Mouse (Mus musculus) hindbrain, embryonic 15.5 days (tissue): ENCODE measurements around the gene Ssbp2. TPM values are rescaled to one million over a fixed set of nuclear protein-coding genes. Genes with fewer than 3 reads are reported as not detected.

Experiments used
- ATAC-seq: fragments of 200-750 bp; cut with Nextera tagmentation; 2 replicates; pipeline ENCODE4 v1.8.0; 2017; ENCODE audit warnings: low read depth, moderate number of reproducible peaks, moderate TSS enrichment; ENCODE audit not compliant: low FRiP score
- H3K27ac ChIP-seq: fragments of 300-500 bp; sonication (generic); replicated peaks from 2 replicates; pipeline ENCODE4 v1.5.1; 2015; ENCODE audit warnings: mild to moderate bottlenecking, inconsistent platforms
- H3K27me3 ChIP-seq: fragments of 300-500 bp; sonication (generic); 2 replicates; pipeline ENCODE4 v1.6.1; 2015; ENCODE audit warnings: control low read depth, inconsistent platforms
- H3K36me3 ChIP-seq: fragments of 300-500 bp; sonication (generic); 2 replicates; pipeline ENCODE4 v1.6.1; 2015; ENCODE audit warnings: control low read depth, inconsistent platforms
- H3K4me1 ChIP-seq: fragments of 300-500 bp; sonication (generic); replicated peaks from 2 replicates; pipeline ENCODE4 v1.6.1; 2015; ENCODE audit warnings: control low read depth, inconsistent platforms
- H3K4me2 ChIP-seq: fragments of 300-500 bp; sonication (generic); 2 replicates; pipeline ENCODE4 v1.6.1; 2015; ENCODE audit warnings: moderate library complexity, mild to moderate bottlenecking, inconsistent platforms
- H3K4me3 ChIP-seq: fragments of 300-500 bp; sonication (generic); 2 replicates; pipeline ENCODE4 v1.5.1; 2015; ENCODE audit warnings: mild to moderate bottlenecking, inconsistent platforms
- H3K9ac ChIP-seq: fragments of 300-500 bp; sonication (generic); 2 replicates; pipeline ENCODE4 v1.6.1; 2015; ENCODE audit warnings: inconsistent platforms
- H3K9me3 ChIP-seq: fragments of 300-500 bp; sonication (generic); 2 replicates; pipeline ENCODE4 v1.6.1; 2016; ENCODE audit warnings: control low read depth, inconsistent platforms
- WGBS: fragments of 180-500 bp; shearing (Covaris S2); methylation state at CpG from one replicate; pipeline ENCODE4 v1.1.7; 2015; 5-methylcytosine and 5-hydroxymethylcytosine counted together
- polyA plus RNA-seq: library from polyadenylated mRNA; unstranded; fragments of >200 nt; fragmentation: Nextera tagmentation; extraction: Ambion mirVana; gene quantifications from 2 replicates; pipeline ENCODE4 v1.2.1, GENCODE M21; 2015

Ssbp2 gene
- polyA plus RNA-seq, 1 experiment from 2014 or later: 211 TPM

DNA sequence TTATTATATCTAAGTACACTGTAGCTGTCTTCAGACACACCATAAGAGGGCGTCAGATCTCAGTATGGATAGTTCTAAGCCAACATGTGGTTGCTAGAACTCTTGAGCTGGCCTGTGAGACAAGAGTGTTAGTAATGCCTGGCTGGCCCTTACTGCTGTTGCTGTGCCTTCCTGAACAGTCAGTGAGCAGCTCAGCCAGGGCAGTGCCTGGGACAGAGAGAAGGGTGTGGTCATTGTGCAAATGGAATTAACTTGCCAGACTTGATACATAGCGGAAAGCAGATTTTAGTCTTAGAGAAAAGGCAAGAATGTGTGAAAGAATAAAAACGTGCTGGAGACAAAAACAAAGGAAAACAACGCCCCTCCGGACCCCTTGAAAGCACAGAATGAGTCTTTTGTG lies 83.5 kb downstream of the Ssbp2 start:
- Histone ChIP-seq H3K4me3 (no peak overlapping the region), H3K4me2 (no peak overlapping the region), H3K36me3 (no peaks in the 10 kb centered on the region), H3K9ac (no peak overlapping the region), H3K27me3 (no peaks in the 10 kb centered on the region), H3K9me3 (no peaks in the 10 kb centered on the region), H3K27ac (no peak overlapping the region), H3K4me1 (no peaks in the 10 kb centered on the region)
- 66% methylated on average over 5 of the region's 5 CpGs for WGBS
- no peak for ATAC-seq

GRCm38 (mm10) chr13:91564047-91564446 lies 104.0 kb downstream of the Ssbp2 start:
- 69% methylated on average over 6 of the region's 6 CpGs for WGBS
- no peak overlapping the region for H3K9ac ChIP-seq

DNA sequence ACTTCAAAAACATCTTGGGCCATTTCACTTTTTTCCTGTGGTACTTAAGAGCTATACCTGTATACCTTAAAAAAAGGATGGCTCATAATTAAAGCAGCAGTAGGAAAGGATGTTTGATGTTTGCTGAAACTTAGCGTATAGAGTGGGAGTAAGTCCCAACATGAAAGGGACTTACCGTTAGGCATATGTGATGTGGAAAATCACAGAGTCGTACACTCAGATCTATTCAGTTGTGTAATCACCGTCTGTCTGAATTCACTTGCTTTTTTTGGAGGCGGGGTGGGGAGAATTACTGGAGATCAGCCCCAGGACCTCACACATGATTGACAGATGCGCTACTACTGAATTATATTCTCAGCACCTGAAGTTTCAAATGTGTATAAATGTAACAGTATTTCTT lies 104.7 kb downstream of the Ssbp2 start:
- no peaks in the 10 kb centered on the region for H3K27me3 ChIP-seq
- 81% methylated on average over 6 of the region's 6 CpGs for WGBS
- no peaks in the 10 kb centered on the region for H3K4me1 ChIP-seq
- H3K9me3 ChIP-seq: no peaks in the 10 kb centered on the region
- H3K36me3 ChIP-seq: peaks cover 5% of the 10 kb centered on the region; the same call in 1 of the 2 replicates
- H3K4me3 ChIP-seq: no peak overlapping the region
- no peak overlapping the region for H3K27ac ChIP-seq
- H3K4me2 ChIP-seq: no peak overlapping the region
- H3K9ac ChIP-seq: no peak overlapping the region
- ATAC-seq: no peak

More at GRCm38 (mm10) chr13:91564047-91564446, 104.0 kb downstream of the Ssbp2 start:
- Histone ChIP-seq H3K4me2 (no peak overlapping the region), H3K27ac (no peak overlapping the region), H3K36me3 (peaks cover 5% of the 10 kb centered on the region; the same call in 1 of the 2 replicates), H3K4me3 (no peak overlapping the region), H3K27me3 (no peaks in the 10 kb centered on the region), H3K9me3 (no peaks in the 10 kb centered on the region), H3K4me1 (no peaks in the 10 kb centered on the region)
- no peak for ATAC-seq

GRCm38 (mm10) chr13:91581504-91581903 lies 121.4 kb downstream of the Ssbp2 start:
- Histone ChIP-seq H3K4me1 (no peaks in the 10 kb centered on the region), H3K27ac (no peak overlapping the region), H3K4me3 (no peak overlapping the region), H3K36me3 (no peaks in the 10 kb centered on the region), H3K9ac (no peak overlapping the region), H3K9me3 (no peaks in the 10 kb centered on the region), H3K4me2 (no peak overlapping the region), H3K27me3 (no peaks in the 10 kb centered on the region)
- no peak for ATAC-seq

GRCm38 (mm10) chr13:91582212-91582611 lies 122.1 kb downstream of the Ssbp2 start:
- Histone ChIP-seq H3K9me3 (no peaks in the 10 kb centered on the region), H3K36me3 (no peaks in the 10 kb centered on the region), H3K9ac (no peak overlapping the region), H3K4me2 (no peak overlapping the region), H3K27ac (no peak overlapping the region), H3K27me3 (no peaks in the 10 kb centered on the region), H3K4me1 (no peaks in the 10 kb centered on the region), H3K4me3 (no peak overlapping the region)
- ATAC-seq: no peak

- Histone ChIP-seq H3K27me3 (no peaks in the 10 kb centered on the region), H3K9me3 (no peaks in the 10 kb centered on the region), H3K4me1 (no peaks in the 10 kb centered on the region), H3K4me3 (no peak overlapping the region), H3K9ac (no peak overlapping the region), H3K4me2 (no peak overlapping the region), H3K27ac (no peak overlapping the region), H3K36me3 (no peaks in the 10 kb centered on the region)
- ATAC-seq: no peak
- WGBS: 77% methylated on average over 5 of the region's 5 CpGs
Observed at GRCm38 (mm10) chr13:91586368-91586767, 126.3 kb downstream of the Ssbp2 start.

DNA sequence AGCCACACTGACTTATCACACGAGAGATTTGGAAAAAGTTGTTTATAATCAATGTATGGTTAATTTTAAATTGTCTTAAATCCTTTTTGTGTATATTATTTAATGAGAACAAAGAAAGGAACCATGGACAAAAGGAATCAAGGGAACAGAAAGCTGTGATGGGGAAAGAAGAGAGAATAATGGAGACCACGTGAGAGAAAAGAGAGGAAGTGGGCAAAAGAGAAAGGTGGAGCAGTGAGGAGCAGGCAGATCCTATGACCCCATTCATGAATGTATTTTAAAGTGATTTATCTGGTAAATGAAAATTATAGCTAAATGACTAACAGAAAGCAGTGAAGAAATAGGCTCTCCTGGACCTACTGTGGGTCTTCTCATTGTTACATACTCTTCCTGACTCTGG lies 128.4 kb downstream of the Ssbp2 start:
- no peaks in the 10 kb centered on the region for H3K4me1 ChIP-seq
- no peaks in the 10 kb centered on the region for H3K9me3 ChIP-seq
- no peak for ATAC-seq
- WGBS: 31% methylated on average over 2 of the region's 2 CpGs
- no peak overlapping the region for H3K9ac ChIP-seq
- no peak overlapping the region for H3K27ac ChIP-seq
- H3K4me2 ChIP-seq: no peak overlapping the region
- no peaks in the 10 kb centered on the region for H3K36me3 ChIP-seq
- no peak overlapping the region for H3K4me3 ChIP-seq
- H3K27me3 ChIP-seq: no peaks in the 10 kb centered on the region

DNA sequence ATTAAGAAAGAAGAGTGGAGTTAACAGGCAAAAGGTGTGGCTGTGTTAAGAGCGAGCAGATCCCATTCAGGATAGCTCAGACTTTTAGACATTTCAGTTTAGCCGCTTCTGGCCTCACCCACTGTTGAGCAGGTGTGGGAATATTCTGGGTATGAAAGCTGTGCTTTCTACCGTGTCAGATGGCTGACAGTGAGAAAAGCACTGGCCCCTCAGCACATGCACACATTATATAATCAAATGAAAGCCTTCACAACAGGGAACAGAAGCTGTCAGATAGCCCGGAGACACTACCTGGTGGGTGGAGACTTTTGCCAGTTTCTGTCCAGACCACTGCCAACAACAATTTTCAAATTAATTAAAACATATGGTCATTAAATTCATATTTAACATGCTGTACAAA lies 131.8 kb downstream of the Ssbp2 start:
- no peaks in the 10 kb centered on the region for H3K4me1 ChIP-seq
- no peaks in the 10 kb centered on the region for H3K9me3 ChIP-seq
- H3K27ac ChIP-seq: no peak overlapping the region
- no peak overlapping the region for H3K4me2 ChIP-seq
- no peaks in the 10 kb centered on the region for H3K36me3 ChIP-seq
- no peak for ATAC-seq
- H3K9ac ChIP-seq: no peak overlapping the region
- H3K27me3 ChIP-seq: no peaks in the 10 kb centered on the region
- 64% methylated on average over 4 of the region's 4 CpGs for WGBS
- no peak overlapping the region for H3K4me3 ChIP-seq

- Histone ChIP-seq H3K36me3 (no peaks in the 10 kb centered on the region), H3K9me3 (no peaks in the 10 kb centered on the region), H3K9ac (no peak overlapping the region), H3K4me3 (no peak overlapping the region), H3K27ac (no peak overlapping the region), H3K27me3 (no peaks in the 10 kb centered on the region), H3K4me2 (no peak overlapping the region), H3K4me1 (no peaks in the 10 kb centered on the region)
- no peak; the same call in 1 of the 2 replicates for ATAC-seq
- 88% methylated on average over 1 of the region's 1 CpGs for WGBS
Observed at GRCm38 (mm10) chr13:91595284-91595683, 135.2 kb downstream of the Ssbp2 start.

DNA sequence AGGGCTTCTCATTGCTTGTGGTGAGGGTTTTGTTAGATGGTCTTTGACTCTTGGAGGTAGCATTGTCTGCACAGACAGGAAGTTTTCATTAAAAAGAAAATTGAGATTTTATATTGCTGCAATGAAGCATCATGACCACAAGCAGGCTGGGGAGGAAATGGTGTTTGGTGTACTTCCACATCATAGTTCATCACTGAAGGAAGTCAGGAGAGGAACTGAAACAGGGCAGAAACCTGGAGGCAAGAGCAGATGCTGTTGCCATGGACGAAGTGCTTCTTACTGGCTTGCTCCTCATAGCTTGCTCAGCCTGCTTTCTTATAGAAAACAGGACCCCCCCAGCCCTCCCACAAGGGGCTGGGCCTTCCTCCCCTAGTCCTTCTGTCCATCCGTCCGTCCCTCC lies 139.5 kb downstream of the Ssbp2 start:
- H3K4me3 ChIP-seq: no peak overlapping the region
- H3K4me2 ChIP-seq: no peak overlapping the region
- H3K9me3 ChIP-seq: no peaks in the 10 kb centered on the region
- no peaks in the 10 kb centered on the region for H3K36me3 ChIP-seq
- WGBS: 95% methylated on average over 3 of the region's 3 CpGs
- no peaks in the 10 kb centered on the region for H3K4me1 ChIP-seq
- ATAC-seq: no peak
- no peak overlapping the region for H3K27ac ChIP-seq
- H3K27me3 ChIP-seq: no peaks in the 10 kb centered on the region
- H3K9ac ChIP-seq: no peak overlapping the region

- Histone ChIP-seq H3K9ac (no peak overlapping the region), H3K27me3 (no peaks in the 10 kb centered on the region), H3K4me2 (no peak overlapping the region), H3K9me3 (no peaks in the 10 kb centered on the region), H3K4me1 (0 out of 2 replicates have a peak, but pooled peaks cover 3% of the 10 kb centered on the region), H3K27ac (0 out of 2 replicates have a peak overlapping the region, but pooled peaks have one; percentile 15), H3K36me3 (no peaks in the 10 kb centered on the region), H3K4me3 (no peak overlapping the region)
- 53% methylated on average over 7 of the region's 7 CpGs for WGBS
- ATAC-seq: peak; percentile 77
Observed at GRCm38 (mm10) chr13:91605043-91605840, 145.2 kb downstream of the Ssbp2 start.

- no peak overlapping the region for H3K4me3 ChIP-seq
- H3K4me1 ChIP-seq: 0 out of 2 replicates have a peak, but pooled peaks cover under 1% of the 10 kb centered on the region
- no peak overlapping the region for H3K27ac ChIP-seq
- H3K4me2 ChIP-seq: no peak overlapping the region
- H3K36me3 ChIP-seq: no peaks in the 10 kb centered on the region
- WGBS: 82% methylated on average over 4 of the region's 4 CpGs
- no peak for ATAC-seq
- no peaks in the 10 kb centered on the region for H3K27me3 ChIP-seq
- H3K9ac ChIP-seq: no peak overlapping the region
- no peaks in the 10 kb centered on the region for H3K9me3 ChIP-seq
Observed at GRCm38 (mm10) chr13:91610601-91611000, 150.5 kb downstream of the Ssbp2 start.

GRCm38 (mm10) chr13:91611909-91612308 lies 151.8 kb downstream of the Ssbp2 start:
- Histone ChIP-seq H3K4me2 (no peak overlapping the region), H3K27ac (no peak overlapping the region), H3K36me3 (no peaks in the 10 kb centered on the region), H3K9me3 (no peaks in the 10 kb centered on the region), H3K27me3 (no peaks in the 10 kb centered on the region), H3K4me3 (no peak overlapping the region), H3K9ac (no peak overlapping the region), H3K4me1 (no peaks in the 10 kb centered on the region)
- 86% methylated on average over 3 of the region's 3 CpGs for WGBS
- no peak for ATAC-seq
